Mouse (Mus musculus) kidney, adult 10 weeks (tissue): ENCODE results near the gene Fcgrt. TPM values are rescaled to one million over a fixed set of nuclear protein-coding genes. Genes with fewer than 3 reads are reported as not detected.

ENCODE experiments used
- polyA plus RNA-seq: library from polyadenylated mRNA; stranded (reverse); fragments of 350-450 nt; fragmentation: Illumina TruSeq; extraction: RNeasy Lipid Tissue Mini Kit (QIAGEN cat#74804); gene quantifications from one replicate; pipeline ENCODE4 v1.2.3, GENCODE M21; 2014; ENCODE audit warnings: low read depth, low replicate concordance

Gene Fcgrt
- polyA plus RNA-seq: 17.1 TPM

DNA sequence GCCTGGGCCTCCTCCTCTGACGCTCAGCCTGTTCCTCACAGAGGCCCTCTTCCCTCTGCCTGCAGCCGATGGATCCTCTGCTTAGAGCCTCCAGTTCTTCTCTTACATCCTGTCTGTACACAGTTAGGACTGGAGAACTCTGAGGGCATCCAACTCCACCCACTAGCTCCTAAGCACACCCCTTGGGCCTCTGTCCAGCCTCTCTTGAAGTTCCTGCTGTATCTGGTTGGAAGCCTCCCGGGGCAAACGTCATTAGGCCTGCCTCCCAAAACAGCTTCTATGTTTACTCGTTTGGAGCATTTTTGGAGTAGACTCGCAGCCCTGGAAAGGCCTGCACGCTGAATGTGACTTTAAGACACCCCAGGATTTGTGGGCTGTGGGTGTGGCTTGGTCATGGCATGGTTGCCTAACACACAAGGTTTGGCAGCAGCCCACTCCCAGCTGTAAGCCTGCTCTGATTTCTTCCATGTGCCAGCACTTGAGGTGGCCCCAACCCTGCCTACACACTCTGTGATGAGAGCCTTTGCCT, at the start of gene Fcgrt:
Fcgrt (minus strand) TSS at position 200 of the 529 bp plus-strand sequence.

GRCm38 (mm10) chr7:45135993-45136567, 32.4 kb upstream of the Fcgrt start, which contains the start of the genes Gm45713 and Flt3l:
Gene Gm45713, minus strand, starts transcription at chr7:45136231.
Gene Flt3l, minus strand, starts transcription at chr7:45136432.

GRCm38 (mm10) chr7:45128624-45129246, 25.1 kb upstream of the Fcgrt start, which contains the start of gene Rpl13a:
Gene Rpl13a, minus strand, starts transcription at chr7:45128761.

GRCm38 (mm10) chr7:45124224-45125143, 20.8 kb upstream of the Fcgrt start, which contains the start of gene Rps11:
Gene Rps11, minus strand, starts transcription at chr7:45124439.

DNA sequence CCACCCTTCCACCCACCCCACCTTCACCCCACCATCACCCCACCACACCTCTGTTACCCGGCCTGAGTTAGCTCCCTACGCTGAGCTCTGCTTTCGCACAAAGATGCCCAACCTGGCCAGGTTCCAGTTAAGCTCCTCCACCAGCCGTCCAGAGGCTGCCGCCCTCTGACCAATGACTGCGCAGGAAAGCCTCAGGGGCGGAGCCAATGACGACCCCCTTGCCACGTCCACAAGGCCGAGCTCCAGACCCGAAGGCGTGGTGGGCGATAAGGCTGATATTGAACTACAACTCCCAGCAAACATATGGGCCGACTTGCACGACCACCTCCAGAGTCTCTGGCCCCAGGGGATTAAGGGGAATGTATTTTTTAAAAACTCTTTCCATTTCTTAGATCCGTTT, 11.6 kb downstream of the Fcgrt start, which contains the start of gene Rcn3:
Rcn3 (minus strand) TSS at position 174 of the 400 bp plus-strand sequence.

DNA sequence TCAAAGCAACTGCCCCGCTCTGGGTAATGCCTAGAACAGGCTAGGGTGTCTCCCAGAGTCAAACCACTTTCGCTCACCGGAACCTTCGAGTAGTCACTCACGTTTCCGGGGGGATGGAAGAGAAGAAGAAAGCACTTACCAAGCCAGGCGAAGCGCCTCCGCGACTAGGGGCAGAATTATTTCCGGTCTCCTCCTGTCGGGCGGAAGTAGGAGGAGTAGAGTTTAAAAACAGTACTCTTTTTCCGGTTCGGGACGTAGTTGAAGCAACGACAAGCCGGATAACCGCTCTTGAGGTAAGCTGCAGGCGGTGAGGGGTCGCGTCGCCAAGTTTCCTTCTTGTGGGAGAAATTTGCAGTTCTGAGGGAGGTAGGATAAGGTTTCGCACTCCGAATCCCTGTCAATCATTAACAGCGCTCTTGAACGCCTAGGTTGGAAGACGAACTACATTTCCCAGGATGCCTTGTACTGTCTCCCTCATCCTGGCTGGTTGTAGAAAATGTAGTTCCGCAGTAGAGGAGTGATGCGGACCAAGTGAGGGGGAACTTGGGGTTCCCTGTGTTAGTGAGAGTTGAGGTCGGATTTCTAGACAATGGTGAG, 41.3 kb downstream of the Fcgrt start, which contains the start of the genes Nosip and Prrg2:
Nosip (plus strand) TSS at position 191 of the 597 bp plus-strand sequence.
Prrg2 (minus strand) TSS at position 439 of the 597 bp plus-strand sequence.

GRCm38 (mm10) chr7:45052862-45053116, 50.9 kb downstream of the Fcgrt start, which contains the start of gene Prr12:
Gene Prr12, minus strand, starts transcription at chr7:45052881.

Other genes starting within 250 kb of the Fcgrt start
- gene Pnkp, start 246.7 kb downstream of the Fcgrt start, polyA plus RNA-seq: not detected
- gene Ptov1, start 234.1 kb downstream of the Fcgrt start, polyA plus RNA-seq: not detected
- 1.4 TPM for gene Med25, start 211.1 kb downstream of the Fcgrt start, polyA plus RNA-seq
- 5.7 TPM for gene Fuz, start 207.8 kb downstream of the Fcgrt start, polyA plus RNA-seq
- gene Ap2a1, start 174.4 kb downstream of the Fcgrt start, polyA plus RNA-seq: 25.2 TPM
- gene Tsks, start 160.6 kb downstream of the Fcgrt start, polyA plus RNA-seq: not detected
- not detected for gene Cpt1c, start 129.0 kb downstream of the Fcgrt start, polyA plus RNA-seq
- gene Prmt1, start 117.3 kb downstream of the Fcgrt start, polyA plus RNA-seq: 5.7 TPM
- gene Irf3, start 106.2 kb downstream of the Fcgrt start, polyA plus RNA-seq: 12.8 TPM
- not detected for gene Bcl2l12, start 105.1 kb downstream of the Fcgrt start, polyA plus RNA-seq
- gene Scaf1, start 87.5 kb downstream of the Fcgrt start, polyA plus RNA-seq: 2.1 TPM
- gene Rras, start 85.9 kb downstream of the Fcgrt start, polyA plus RNA-seq: 2.3 TPM
- 0.12 TPM for gene Prr12, start 51.0 kb downstream of the Fcgrt start, polyA plus RNA-seq
- 4.2 TPM for gene Nosip, start 41.4 kb downstream of the Fcgrt start, polyA plus RNA-seq
- 1.7 TPM for gene Prrg2, start 41.2 kb downstream of the Fcgrt start, polyA plus RNA-seq
- not detected for gene Rcn3, start 11.6 kb downstream of the Fcgrt start, polyA plus RNA-seq
- 257 TPM for gene Rps11, start 20.6 kb upstream of the Fcgrt start, polyA plus RNA-seq
- gene Rpl13a, start 24.9 kb upstream of the Fcgrt start, polyA plus RNA-seq: 320 TPM
- gene Gm45713, start 32.4 kb upstream of the Fcgrt start, polyA plus RNA-seq: not detected
- 6.0 TPM for gene Flt3l, start 32.6 kb upstream of the Fcgrt start, polyA plus RNA-seq
- gene Pih1d1, start 50.5 kb upstream of the Fcgrt start, polyA plus RNA-seq: not detected
- 2.0 TPM for gene Aldh16a1, start 50.7 kb upstream of the Fcgrt start, polyA plus RNA-seq
- not detected for gene Slc17a7, start 60.1 kb upstream of the Fcgrt start, polyA plus RNA-seq
- gene Gfy, start 75.7 kb upstream of the Fcgrt start, polyA plus RNA-seq: not detected
- not detected for gene Pth2, start 77.1 kb upstream of the Fcgrt start, polyA plus RNA-seq
- gene Ccdc155, start 101.0 kb upstream of the Fcgrt start, polyA plus RNA-seq: not detected
- not detected for gene Dkkl1, start 108.3 kb upstream of the Fcgrt start, polyA plus RNA-seq
- 0.44 TPM for gene Tead2, start 111.9 kb upstream of the Fcgrt start, polyA plus RNA-seq
- gene Cd37, start 135.3 kb upstream of the Fcgrt start, polyA plus RNA-seq: not detected
- not detected for gene Slc6a16, start 137.2 kb upstream of the Fcgrt start, polyA plus RNA-seq
- gene Slc6a21, start 173.7 kb upstream of the Fcgrt start, polyA plus RNA-seq: not detected
- gene Trpm4, start 229.9 kb upstream of the Fcgrt start, polyA plus RNA-seq: 0.24 TPM
- not detected for gene Hrc, start 231.4 kb upstream of the Fcgrt start, polyA plus RNA-seq